Mouse (Mus musculus) midbrain, embryonic 12.5 days (tissue): ENCODE data around the gene Gpr84. TPM values are rescaled to one million over a fixed set of nuclear protein-coding genes. Genes with fewer than 3 reads are reported as not detected.
A peak's percentile ranks its signal among the peaks of the same experiment; 100 is the strongest.

Experiments used
- ATAC-seq: fragments of 200-750 bp; cut with Nextera tagmentation; 2 replicates; pipeline ENCODE4 v1.8.0; 2017; ENCODE audit warnings: low read depth, moderate TSS enrichment, moderate library complexity; ENCODE audit not compliant: low FRiP score
- H3K27ac ChIP-seq: fragments of 300-500 bp; sonication (generic); replicated peaks from 2 replicates; pipeline ENCODE4 v1.5.1; 2016; ENCODE audit warnings: mild to moderate bottlenecking
- H3K27me3 ChIP-seq: fragments of 300-500 bp; sonication (generic); 2 replicates; pipeline ENCODE4 v1.6.1; 2016; ENCODE audit warnings: mild to moderate bottlenecking
- H3K36me3 ChIP-seq: fragments of 300-500 bp; sonication (generic); 2 replicates; pipeline ENCODE4 v1.6.1; 2016
- H3K4me1 ChIP-seq: fragments of 300-500 bp; sonication (generic); 2 replicates; pipeline ENCODE4 v1.6.1; 2016
- H3K4me2 ChIP-seq: fragments of 300-500 bp; sonication (generic); replicated peaks from 2 replicates; pipeline ENCODE4 v1.6.1; 2016; ENCODE audit warnings: mild to moderate bottlenecking, moderate library complexity
- H3K4me3 ChIP-seq: fragments of 300-500 bp; sonication (generic); 2 replicates; pipeline ENCODE4 v1.5.1; 2016; ENCODE audit warnings: mild to moderate bottlenecking
- H3K9ac ChIP-seq: fragments of 300-500 bp; sonication (generic); replicated peaks from 2 replicates; pipeline ENCODE4 v1.6.1; 2016; ENCODE audit warnings: mild to moderate bottlenecking, moderate library complexity
- H3K9me3 ChIP-seq: fragments of 300-500 bp; sonication (generic); 2 replicates; pipeline ENCODE4 v1.6.1; 2016; ENCODE audit warnings: mild to moderate bottlenecking
- WGBS: fragments of 180-500 bp; shearing (Covaris S2); methylation state at CpG from one replicate; pipeline ENCODE4 v1.1.7; 2016; 5-methylcytosine and 5-hydroxymethylcytosine counted together
- polyA plus RNA-seq: library from polyadenylated mRNA; unstranded; fragments of >200 nt; fragmentation: Nextera tagmentation; extraction: Ambion mirVana; gene quantifications from 2 replicates; pipeline ENCODE4 v1.2.1, GENCODE M21; 2016

Gene Gpr84
- polyA plus RNA-seq, 1 experiment from 2014 or later = 0.10 TPM

- Histone ChIP-seq H3K9ac (no peak overlapping the region), H3K27ac (peak overlapping the region; percentile 11; the same call in 1 of the 2 replicates), H3K4me1 (peaks cover 49% of the 10 kb centered on the region), H3K4me3 (no peak overlapping the region), H3K27me3 (peaks cover 32% of the 10 kb centered on the region), H3K9me3 (no peaks in the 10 kb centered on the region), H3K36me3 (no peaks in the 10 kb centered on the region), H3K4me2 (no peak overlapping the region)
- WGBS = 55% methylated on average over 3 of the region's 3 CpGs
- ATAC-seq = no peak
Measured at GRCm38 (mm10) chr15:103335040-103335439, 24.6 kb upstream of the Gpr84 start.

- Histone ChIP-seq H3K4me2 (peak overlapping the region; percentile 29), H3K4me3 (no peak overlapping the region), H3K27ac (peak overlapping the region; percentile 11), H3K9me3 (no peaks in the 10 kb centered on the region), H3K4me1 (peaks cover 42% of the 10 kb centered on the region), H3K9ac (0 out of 2 replicates have a peak overlapping the region, but pooled peaks have one; percentile 2), H3K36me3 (no peaks in the 10 kb centered on the region), H3K27me3 (peaks cover 24% of the 10 kb centered on the region)
- 13% methylated on average over 2 of the region's 2 CpGs for WGBS
- peak; percentile 60 for ATAC-seq
Measured at GRCm38 (mm10) chr15:103334194-103334593, 23.8 kb upstream of the Gpr84 start.

- Histone ChIP-seq H3K27me3 (peaks cover 20% of the 10 kb centered on the region), H3K9me3 (no peaks in the 10 kb centered on the region), H3K36me3 (no peaks in the 10 kb centered on the region), H3K4me1 (peaks cover 38% of the 10 kb centered on the region), H3K4me2 (peak overlapping the region; percentile 29), H3K9ac (0 out of 2 replicates have a peak overlapping the region, but pooled peaks have one; percentile 2), H3K27ac (peak overlapping the region; percentile 11), H3K4me3 (no peak overlapping the region)
- ATAC-seq = no peak
- WGBS = 39% methylated on average over 5 of the region's 5 CpGs
Measured at GRCm38 (mm10) chr15:103333738-103334137, 23.3 kb upstream of the Gpr84 start.

GRCm38 (mm10) chr15:103333081-103333615, 22.7 kb upstream of the Gpr84 start:
- ATAC-seq = no peak
- no peak overlapping the region for H3K4me3 ChIP-seq
- peaks cover 15% of the 10 kb centered on the region; the same call in 1 of the 2 replicates for H3K27me3 ChIP-seq
- H3K9ac ChIP-seq = 0 out of 2 replicates have a peak overlapping the region, but pooled peaks have one; percentile 2
- H3K9me3 ChIP-seq = no peaks in the 10 kb centered on the region
- 48% methylated on average over 5 of the region's 5 CpGs for WGBS
- 0 out of 2 replicates have a peak overlapping the region, but pooled peaks have one; percentile 30 for H3K27ac ChIP-seq
- H3K4me2 ChIP-seq = 0 out of 2 replicates have a peak overlapping the region, but pooled peaks have one; percentile 1
- H3K4me1 ChIP-seq = peaks cover 37% of the 10 kb centered on the region
- no peaks in the 10 kb centered on the region for H3K36me3 ChIP-seq

GRCm38 (mm10) chr15:103323455-103324247, 13.2 kb upstream of the Gpr84 start:
- Histone ChIP-seq H3K9me3 (no peaks in the 10 kb centered on the region), H3K4me3 (peak overlapping the region; percentile 78), H3K4me1 (peaks cover 18% of the 10 kb centered on the region), H3K36me3 (peaks cover 13% of the 10 kb centered on the region), H3K27me3 (no peaks in the 10 kb centered on the region), H3K9ac (peak overlapping the region; percentile 89), H3K27ac (peak overlapping the region; percentile 65), H3K4me2 (peak overlapping the region; percentile 86)
- peak; percentile 98 for ATAC-seq
- WGBS = 1% methylated on average over 40 of the region's 40 CpGs

- Histone ChIP-seq H3K36me3 (peaks cover 19% of the 10 kb centered on the region), H3K4me2 (peak overlapping the region; percentile 86), H3K4me1 (peaks cover 18% of the 10 kb centered on the region), H3K27ac (peak overlapping the region; percentile 65), H3K9ac (peak overlapping the region; percentile 89), H3K27me3 (no peaks in the 10 kb centered on the region), H3K9me3 (no peaks in the 10 kb centered on the region), H3K4me3 (peak overlapping the region; percentile 78)
- ATAC-seq = peak; percentile 85
- under 1% methylated on average over 12 of the region's 26 CpGs for WGBS
Measured at GRCm38 (mm10) chr15:103323070-103323454, 12.7 kb upstream of the Gpr84 start.

GRCm38 (mm10) chr15:103322396-103322795, 12.0 kb upstream of the Gpr84 start:
- Histone ChIP-seq H3K36me3 (peaks cover 25% of the 10 kb centered on the region), H3K27me3 (no peaks in the 10 kb centered on the region), H3K4me1 (peaks cover 18% of the 10 kb centered on the region), H3K4me2 (peak overlapping the region; percentile 86), H3K9ac (peak overlapping the region; percentile 89), H3K4me3 (peak overlapping the region; percentile 78), H3K27ac (no peak overlapping the region), H3K9me3 (no peaks in the 10 kb centered on the region)
- 55% methylated on average over 4 of the region's 4 CpGs for WGBS
- peak; percentile 4; the same call in 1 of the 2 replicates for ATAC-seq

GRCm38 (mm10) chr15:103321076-103321475, 10.7 kb upstream of the Gpr84 start:
- peaks cover 39% of the 10 kb centered on the region for H3K36me3 ChIP-seq
- 53% methylated on average over 1 of the region's 1 CpGs for WGBS
- H3K4me1 ChIP-seq = peaks cover 18% of the 10 kb centered on the region
- H3K27ac ChIP-seq = no peak overlapping the region
- no peaks in the 10 kb centered on the region for H3K9me3 ChIP-seq
- no peaks in the 10 kb centered on the region for H3K27me3 ChIP-seq
- ATAC-seq = no peak
- no peak overlapping the region for H3K4me3 ChIP-seq
- no peak overlapping the region for H3K9ac ChIP-seq
- H3K4me2 ChIP-seq = no peak overlapping the region

- peaks cover 35% of the 10 kb centered on the region for H3K4me1 ChIP-seq
Measured at GRCm38 (mm10) chr15:103318201-103318816, 7.9 kb upstream of the Gpr84 start.

GRCm38 (mm10) chr15:103317731-103318130, 7.3 kb upstream of the Gpr84 start:
- H3K4me3 ChIP-seq = no peak overlapping the region
- no peak overlapping the region for H3K27ac ChIP-seq
- peaks cover 7% of the 10 kb centered on the region; the same call in 1 of the 2 replicates for H3K27me3 ChIP-seq
- H3K36me3 ChIP-seq = peaks cover 48% of the 10 kb centered on the region
- H3K9ac ChIP-seq = no peak overlapping the region
- no peak for ATAC-seq
- H3K4me2 ChIP-seq = no peak overlapping the region
- 89% methylated on average over 8 of the region's 8 CpGs for WGBS
- no peaks in the 10 kb centered on the region for H3K9me3 ChIP-seq
- peaks cover 33% of the 10 kb centered on the region for H3K4me1 ChIP-seq

More at GRCm38 (mm10) chr15:103318201-103318816, 7.9 kb upstream of the Gpr84 start:
- Histone ChIP-seq H3K9ac (no peak overlapping the region), H3K27ac (no peak overlapping the region), H3K9me3 (no peaks in the 10 kb centered on the region), H3K27me3 (peaks cover 7% of the 10 kb centered on the region; the same call in 1 of the 2 replicates), H3K36me3 (peaks cover 48% of the 10 kb centered on the region), H3K4me2 (no peak overlapping the region), H3K4me3 (no peak overlapping the region)
- ATAC-seq = no peak
- 71% methylated on average over 3 of the region's 3 CpGs for WGBS

- peaks cover 27% of the 10 kb centered on the region for H3K4me1 ChIP-seq
- no peak overlapping the region for H3K4me3 ChIP-seq
- H3K27ac ChIP-seq = no peak overlapping the region
- ATAC-seq = no peak
- H3K27me3 ChIP-seq = peaks cover 7% of the 10 kb centered on the region; the same call in 1 of the 2 replicates
- no peak overlapping the region for H3K9ac ChIP-seq
- H3K9me3 ChIP-seq = no peaks in the 10 kb centered on the region
- no peak overlapping the region for H3K4me2 ChIP-seq
- H3K36me3 ChIP-seq = peaks cover 48% of the 10 kb centered on the region
Measured at GRCm38 (mm10) chr15:103317120-103317519, 6.7 kb upstream of the Gpr84 start.
